Mouse (Mus musculus): ENCODE results near the gene Tbl1xr1. TPM values are rescaled to one million over a fixed set of nuclear protein-coding genes. Genes with fewer than 3 reads are reported as not detected.

Tbl1xr1 gene
- polyA plus RNA-seq, 1 experiment, result 14.9 TPM

GRCm38 (mm10) chr3:22204186-22204585, 127.7 kb downstream of the Tbl1xr1 start:
- no peak for DNase-seq (ENCODE audit: low read depth)

GRCm38 (mm10) chr3:22221557-22221956, 145.1 kb downstream of the Tbl1xr1 start:
- no peak for DNase-seq (ENCODE audit: low read depth)

GRCm38 (mm10) chr3:22222351-22222750, 145.9 kb downstream of the Tbl1xr1 start:
- DNase-seq (ENCODE audit: low read depth), result no peak

GRCm38 (mm10) chr3:22223023-22223422, 146.6 kb downstream of the Tbl1xr1 start:
- no peak for DNase-seq (ENCODE audit: low read depth)

GRCm38 (mm10) chr3:22228052-22228451, 151.6 kb downstream of the Tbl1xr1 start:
- no peak for DNase-seq (ENCODE audit: low read depth)

GRCm38 (mm10) chr3:22230635-22231034, 154.2 kb downstream of the Tbl1xr1 start:
- DNase-seq (ENCODE audit: low read depth), result no peak

GRCm38 (mm10) chr3:22238106-22238900, 161.9 kb downstream of the Tbl1xr1 start:
- no peak for DNase-seq (ENCODE audit: low read depth)
